Mouse (Mus musculus) cerebellum, adult (tissue): ENCODE results near the gene Zfp868.
"Not testable (repeated sequence)": the region's sequence is repeated elsewhere in the genome, so short reads cannot be mapped to it uniquely, and the experiment has no call there.

Experiments used
- ATAC-seq: cut with Nextera tagmentation; 2 replicates; pipeline ENCODE4 v1.9.2; 2017; ENCODE audit warnings: mild to moderate bottlenecking, moderate library complexity, mixed read lengths; ENCODE audit not compliant: insufficient number of reproducible peaks, low FRiP score, low TSS enrichment

Zfp868 gene

DNA sequence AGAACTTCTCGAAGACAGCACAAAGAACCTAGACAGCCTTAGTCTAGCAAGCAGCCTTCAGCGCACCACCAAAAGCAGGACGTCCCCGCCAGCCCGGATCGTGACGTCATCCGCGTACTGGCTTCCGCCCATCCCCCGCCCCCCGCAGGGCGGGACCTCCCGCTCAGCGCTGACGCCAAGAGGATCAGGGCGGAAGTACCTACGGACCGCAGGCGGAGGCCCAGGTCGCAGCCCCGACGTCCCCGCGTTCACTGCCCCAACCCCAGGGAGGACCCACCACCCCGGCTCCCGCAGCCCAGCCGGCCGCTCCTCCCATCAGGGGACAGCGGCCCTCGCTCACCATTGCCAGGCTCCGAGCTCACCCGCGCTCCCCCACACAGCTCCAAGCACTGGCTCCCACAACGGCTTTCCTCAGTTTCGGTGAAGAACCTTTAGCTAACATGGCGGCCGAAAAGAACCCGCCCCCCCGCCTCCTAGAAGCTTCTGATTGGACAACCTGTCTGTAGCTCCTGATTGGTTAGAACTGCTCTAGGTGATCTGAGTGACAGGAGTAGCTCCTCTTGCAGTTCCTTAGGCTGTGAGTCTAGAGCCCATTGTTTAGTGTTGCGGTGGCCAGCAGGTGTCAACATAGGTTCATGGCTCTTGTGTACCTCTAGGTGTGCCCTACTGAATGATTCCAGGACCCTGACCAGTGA lies at the start of gene Zfp868:
TSS of gene Zfp868 (minus strand) at position 454 of the 695 bp plus-strand sequence.
- ATAC-seq, result peak; percentile 100

GRCm38 (mm10) chr8:69665051-69665450 lies 39.7 kb upstream of the Zfp868 start:
- ATAC-seq, result not testable (repeated sequence)

- no peak for ATAC-seq
Measured at GRCm38 (mm10) chr8:69661294-69661693, 35.9 kb upstream of the Zfp868 start.

DNA sequence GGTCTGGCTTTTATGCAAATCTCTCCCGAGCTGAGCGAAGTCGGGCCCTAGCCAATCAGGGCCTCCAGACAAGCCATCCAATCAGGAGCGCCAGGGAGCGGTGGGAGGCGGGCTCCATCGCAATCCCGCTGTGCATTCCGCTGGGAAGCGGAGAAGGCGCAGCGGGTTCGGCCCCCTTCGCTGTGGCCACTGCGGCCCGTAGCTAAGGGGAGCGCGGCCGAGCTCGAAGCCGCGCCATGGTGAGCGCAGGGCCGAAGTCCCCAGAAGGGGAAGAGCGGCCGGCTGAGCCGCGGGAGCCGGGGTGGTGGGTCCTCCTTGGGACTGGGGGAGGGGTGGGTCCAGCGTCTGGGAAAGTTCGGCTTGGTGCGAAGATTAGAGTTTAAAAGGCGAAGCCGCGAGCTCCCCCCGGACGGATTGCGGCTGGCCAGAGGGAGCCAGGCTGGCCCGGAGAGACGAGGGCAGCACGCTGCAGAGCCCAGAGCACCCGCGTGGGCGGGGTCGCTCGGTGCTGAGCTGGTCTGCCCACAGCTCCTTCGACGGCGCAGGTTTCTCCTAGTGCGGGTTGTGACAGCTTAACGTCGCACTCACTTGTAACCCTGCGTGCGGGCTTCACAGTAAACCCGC lies 29.1 kb upstream of the Zfp868 start, which contains the start of gene Zfp964:
TSS of gene Zfp964 (plus strand) at position 122 of the 624 bp plus-strand sequence.
- ATAC-seq, result peak; percentile 100

DNA sequence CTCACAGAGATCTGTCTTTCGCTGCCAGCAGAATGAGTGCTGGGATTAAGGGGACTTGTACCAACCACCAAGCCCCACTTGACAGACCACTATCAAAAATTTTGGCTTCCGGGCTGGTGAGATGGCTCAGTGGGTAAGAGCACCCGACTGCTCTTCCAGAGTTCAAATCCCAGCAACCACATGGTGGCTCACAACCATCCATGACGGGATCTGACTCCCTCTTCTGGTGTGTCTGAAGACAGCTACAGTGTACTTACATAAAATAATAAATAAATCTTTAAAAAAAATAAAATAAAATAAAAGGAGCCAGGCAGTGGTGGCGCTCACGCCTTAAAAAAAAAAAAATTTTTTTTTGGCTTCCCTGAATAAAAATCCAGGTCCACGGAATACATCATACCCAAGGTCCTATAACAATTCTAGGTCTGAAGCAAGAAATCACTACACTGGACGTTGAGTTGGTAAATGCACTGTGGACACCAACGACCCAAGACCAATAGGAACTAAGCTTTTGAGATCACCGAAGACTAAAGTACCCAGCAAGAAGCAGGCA lies 28.5 kb upstream of the Zfp868 start:
- no peak for ATAC-seq

DNA sequence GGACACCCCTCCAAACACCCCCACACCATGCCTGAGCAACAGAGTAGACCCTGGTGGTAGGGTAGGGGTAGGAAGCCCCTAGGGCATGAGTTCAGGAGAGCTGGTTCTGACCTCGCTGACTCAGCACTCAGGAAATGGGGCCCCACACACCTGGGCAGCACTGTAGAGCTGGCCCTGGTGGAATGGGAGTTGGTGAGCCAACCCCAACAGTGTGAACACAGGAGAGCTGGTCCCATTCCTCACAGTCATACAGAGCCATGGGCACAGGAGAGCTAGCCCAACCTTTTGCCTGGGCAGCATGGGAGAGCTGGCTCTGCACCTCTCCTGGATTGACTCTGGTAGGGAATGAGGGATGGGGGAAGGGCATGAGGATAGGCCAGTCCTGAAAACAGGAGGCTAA lies 7.3 kb downstream of the Zfp868 start:
- ATAC-seq, result no peak

DNA sequence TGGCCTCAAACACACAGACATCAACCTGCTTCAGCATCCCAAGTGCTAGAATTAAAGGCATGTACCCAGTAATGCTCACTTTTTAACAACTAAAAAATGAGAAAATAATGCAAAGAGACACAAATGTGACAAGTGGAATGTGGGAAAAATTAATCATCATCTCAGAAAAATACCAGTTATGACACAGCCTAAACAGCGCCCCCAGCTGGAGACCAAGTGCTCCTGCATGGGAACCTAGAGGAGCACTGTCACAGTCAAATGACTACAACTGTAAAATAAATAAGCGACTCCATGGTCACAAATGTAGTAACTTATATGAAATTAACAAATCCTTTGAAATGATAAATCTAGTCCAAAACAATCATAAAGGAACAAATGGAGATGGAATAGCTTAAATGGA lies 10.7 kb downstream of the Zfp868 start:
- no peak for ATAC-seq

DNA sequence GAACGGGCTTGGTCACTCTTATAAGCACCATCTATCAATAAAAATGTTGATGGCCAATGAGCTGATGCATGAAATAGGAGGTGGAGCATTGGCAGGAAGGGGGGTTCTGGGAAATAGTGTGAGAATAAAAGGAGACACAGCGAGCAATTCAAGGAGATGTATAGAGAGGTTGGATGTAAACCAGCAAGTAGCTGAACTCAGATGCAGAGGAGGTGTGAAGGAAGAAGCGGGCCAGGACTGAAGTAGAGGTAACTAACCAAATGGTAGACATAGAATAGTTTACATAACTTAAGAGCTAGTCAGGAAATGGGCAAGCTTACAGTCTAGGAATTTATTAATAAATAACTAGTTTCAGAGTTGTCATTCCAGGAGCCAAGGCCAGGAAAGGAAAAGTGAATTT lies 27.8 kb downstream of the Zfp868 start:
- not testable (repeated sequence) for ATAC-seq

DNA sequence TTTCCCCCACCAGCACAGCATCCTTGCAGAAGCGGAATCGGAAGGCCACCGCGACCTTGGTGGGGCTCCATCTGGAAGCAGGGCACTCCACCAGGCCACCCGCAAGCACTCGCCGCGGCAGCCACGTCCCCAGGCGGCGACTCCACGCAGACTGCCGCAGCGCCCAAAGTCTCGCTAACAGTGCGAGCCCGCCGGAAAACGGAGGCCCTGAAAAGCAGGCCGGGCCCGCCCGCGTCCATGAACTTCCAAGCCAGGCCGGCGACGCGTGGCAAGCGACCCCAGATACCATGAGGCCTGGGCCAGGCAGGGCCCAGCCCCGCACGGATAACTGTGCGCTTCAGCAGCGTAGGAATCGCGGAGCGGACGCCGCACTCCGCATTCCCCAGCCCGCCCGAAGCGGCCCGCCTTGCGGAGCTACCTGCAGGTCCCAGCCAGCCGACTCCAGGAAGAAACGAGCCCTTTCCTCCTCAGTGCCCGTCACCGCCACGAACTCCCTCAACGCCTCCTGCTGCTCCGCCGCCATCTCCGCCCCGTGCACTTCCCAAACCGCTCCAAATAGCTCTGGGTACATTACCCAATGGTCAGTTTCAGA lies 40.6 kb downstream of the Zfp868 start:
- peak; percentile 66; the same call in 1 of the 2 replicates for ATAC-seq

DNA sequence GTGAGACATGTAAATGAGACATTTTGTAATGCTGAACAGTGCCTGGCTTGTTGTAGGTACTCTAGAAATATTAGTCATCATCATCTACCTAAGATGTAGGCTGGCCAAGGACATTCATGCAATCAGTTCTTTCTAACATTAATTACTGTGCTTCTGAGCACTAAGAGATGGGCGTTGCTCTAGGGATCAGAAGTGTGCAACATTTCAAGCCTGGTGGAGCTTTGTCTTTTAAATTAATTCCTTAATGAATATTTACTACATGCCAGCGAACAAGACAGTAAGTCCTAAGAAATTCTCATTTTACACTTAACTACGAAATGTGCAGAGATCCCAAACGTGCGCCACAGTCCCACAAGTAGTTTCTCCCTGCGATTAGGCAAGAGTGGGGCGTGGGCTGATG lies 41.1 kb downstream of the Zfp868 start:
- not testable (repeated sequence) for ATAC-seq
